ENCODE assay signal across 9 mouse cellular contexts in genomic region chr2:178840975-178841374, GRCm38 (mm10).
DNase-seq lines count a peak whose midpoint lies in the region; ATAC-seq and TF ChIP-seq lines count a peak whose summit lies in the region.
"Had no signal": no experiment of that assay in that cellular context is flagged by ENCODE, and none has a peak within 500 bp of the region (broad histone marks: within the 10 kb centered on the region; RNA-seq: fewer than 3 reads in every experiment).

No protein-coding gene starts in this region.

- peak; percentile 26 to 27 for DNase-seq in left cerebral cortex, adult 9 months (ENCODE audit: low spot score in 2 of 2)
- no peak for DNase-seq in left cerebral cortex, adult 2 months (ENCODE audit: extremely low spot score in 1 of 2, low spot score in 2 of 2)
- DNase-seq in heart, adult 8-10 months (ENCODE audit: low spot score) = peak; percentile 84
- DNase-seq in left cerebral cortex, postnatal 25 days (ENCODE audit: low spot score in 2 of 2) = peak; percentile 11 to 27
- DNase-seq in thymus, postnatal 4 days = no peak
- DNase-seq in retina, postnatal 1 day = no peak

- ATAC-seq in frontal cortex, adult (ENCODE audit: low TSS enrichment) = 0 out of 2 replicates have a peak, but pooled peaks have one; percentile 44
- no peak for ATAC-seq in inflammation-experienced regulatory T-cells, adult 6 months

- intact Hi-C loops in left cerebral cortex, adult 2 months (cut with DNase I) = no loop called here
- intact Hi-C loops in left cerebral cortex, postnatal 25 days (cut with DNase I) = no loop called here

- no peak overlapping the region for H3K27ac ChIP-seq in left cerebral cortex, adult 2 months

- no peak overlapping the region for H3K4me3 ChIP-seq in left cerebral cortex, adult 2 months
- H3K4me3 ChIP-seq: megakaryocyte, embryonic 14.5 days had no signal

- no peak for TF ChIP-seq CTCF in left cerebral cortex, adult 2 months (IDR thresholded peaks at IDR 0.05)

Comparison
In these comparisons a context has a peak if more than half of its experiments do, and no peak if none do; other contexts are left out.
1. DNase-seq: peak in left cerebral cortex, adult 9 months (2 of 2), heart, adult 8-10 months (single experiment) and left cerebral cortex, postnatal 25 days (2 of 2); none in left cerebral cortex, adult 2 months (0 of 2), thymus, postnatal 4 days (single experiment) and retina, postnatal 1 day (single experiment).